Mouse (Mus musculus): ENCODE data around the gene Szt2.

Szt2 gene

GRCm38 (mm10) chr4:118356738-118357137, 52.3 kb downstream of the Szt2 start:
- no peak for DNase-seq

DNA sequence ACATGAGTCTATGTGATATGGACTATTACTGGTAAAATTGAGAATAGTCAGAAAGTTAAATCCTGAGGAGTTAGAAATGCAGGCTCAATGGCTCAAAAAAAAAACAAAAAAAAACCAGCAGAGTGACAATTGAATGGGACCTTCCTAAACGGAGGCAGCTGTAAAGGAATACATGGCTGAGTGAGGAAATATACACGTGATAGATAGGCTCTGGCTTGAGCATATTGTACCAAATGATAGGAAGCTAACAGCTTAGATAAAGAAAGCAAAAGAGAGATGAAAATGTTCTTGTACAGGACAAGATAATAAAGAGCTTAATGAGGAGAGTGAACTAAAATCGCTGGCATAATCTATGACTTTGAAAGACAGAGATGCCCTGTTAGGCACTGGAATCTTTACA, 54.8 kb downstream of the Szt2 start:
- no peak for DNase-seq

DNA sequence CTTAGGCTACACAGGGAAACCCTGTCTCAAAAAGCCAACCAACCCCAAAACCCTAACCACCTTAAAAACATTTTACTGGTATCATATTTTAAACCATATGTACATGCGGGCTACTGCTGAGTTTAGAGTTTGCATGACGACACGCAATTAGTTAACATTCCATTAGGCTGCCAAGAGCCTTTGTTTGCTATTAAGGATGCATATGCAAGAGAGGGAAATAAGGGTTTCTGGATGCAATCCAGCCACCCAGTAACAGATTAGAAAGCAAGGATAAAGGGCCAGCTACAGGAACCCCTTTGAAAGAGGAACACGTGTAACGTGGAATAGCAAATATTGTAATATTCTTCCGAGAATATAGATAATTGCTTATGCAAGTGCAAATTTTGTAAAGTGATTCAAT, 55.4 kb downstream of the Szt2 start:
- DNase-seq, result no peak

DNA sequence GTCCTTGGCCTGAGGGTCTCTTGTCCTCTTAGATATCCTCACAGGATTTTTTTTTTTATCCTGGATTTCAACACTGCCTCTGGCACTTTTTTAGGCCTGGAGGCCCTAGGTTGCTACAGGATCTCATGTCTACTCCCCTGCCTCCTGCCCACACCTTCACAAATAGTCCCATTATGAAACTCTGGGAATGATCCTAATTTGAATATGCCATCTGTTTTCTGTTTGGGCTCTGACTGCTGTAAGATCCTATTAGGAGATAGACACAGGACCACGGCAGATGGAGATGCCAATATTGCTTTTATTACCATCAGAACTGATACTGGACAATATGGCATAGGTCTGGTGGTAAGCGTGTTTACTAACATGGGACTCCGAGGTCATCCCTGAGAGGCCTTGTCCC, 57.2 kb downstream of the Szt2 start:
- no peak for DNase-seq

GRCm38 (mm10) chr4:118350864-118351263, 58.2 kb downstream of the Szt2 start:
- no peak for DNase-seq

- no peak for DNase-seq
Observed at GRCm38 (mm10) chr4:118347529-118348309, 61.4 kb downstream of the Szt2 start.

DNA sequence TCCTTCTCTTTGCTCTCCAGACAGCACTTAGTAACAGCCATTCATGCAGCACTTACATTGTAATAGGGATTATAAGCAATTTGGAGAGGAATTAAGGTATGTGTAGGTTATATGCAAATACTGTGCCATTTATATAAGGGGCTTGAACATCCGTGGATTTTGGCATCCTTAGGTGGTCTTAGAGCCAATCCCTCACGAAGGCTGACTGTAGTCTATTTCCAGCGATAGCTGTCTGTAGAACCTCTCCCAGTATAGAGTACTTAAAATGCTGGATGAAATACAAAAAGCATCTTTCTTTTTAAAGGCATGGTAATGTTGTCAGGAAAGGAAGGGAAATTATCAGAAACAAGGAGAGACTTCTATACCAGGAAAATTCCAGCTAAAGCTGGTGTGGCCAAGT, 67.6 kb downstream of the Szt2 start:
- DNase-seq, result no peak

DNA sequence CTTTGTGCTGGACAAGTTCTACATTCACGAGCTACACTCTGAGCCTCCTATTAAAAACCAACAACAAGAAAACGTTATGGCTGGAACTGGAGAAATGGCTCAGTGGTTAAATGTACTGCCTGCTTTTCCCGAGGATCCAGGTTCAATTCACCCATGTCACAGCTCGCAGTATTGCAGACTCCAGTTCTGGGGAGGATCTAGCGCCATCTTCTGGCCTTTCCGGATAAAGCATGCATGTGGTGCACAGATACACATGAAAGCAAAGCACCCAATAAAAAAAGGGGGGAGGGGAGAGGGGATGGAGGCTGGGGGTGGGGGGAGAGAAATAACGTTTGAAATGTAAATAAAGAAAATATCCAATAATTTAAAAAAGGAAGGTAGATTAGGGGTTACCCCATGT, 72.4 kb downstream of the Szt2 start:
- peak; percentile 81 for DNase-seq

DNA sequence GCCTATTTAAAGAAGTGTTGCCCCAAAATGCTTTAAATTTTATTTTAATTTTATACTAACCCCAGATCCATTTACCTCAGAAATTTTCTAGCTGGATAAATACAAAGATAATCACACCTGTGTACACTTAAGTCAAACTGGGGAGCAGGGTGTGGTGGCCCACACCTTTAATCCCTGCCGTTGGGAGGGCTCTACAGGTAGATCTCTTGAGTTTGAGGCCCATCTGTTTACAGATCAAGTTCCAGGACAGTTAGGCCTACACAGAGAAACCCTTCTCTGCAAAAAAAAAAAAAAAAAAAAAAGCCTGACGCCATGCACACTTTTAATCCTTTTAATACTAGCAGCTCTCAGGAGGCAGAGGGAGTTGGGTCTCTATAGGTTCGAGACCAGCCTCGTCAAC, 73.1 kb downstream of the Szt2 start:
- DNase-seq, result no peak

- no peak for DNase-seq
Observed at GRCm38 (mm10) chr4:118331777-118332176, 77.3 kb downstream of the Szt2 start.

GRCm38 (mm10) chr4:118326476-118326875, 82.6 kb downstream of the Szt2 start:
- no peak for DNase-seq

GRCm38 (mm10) chr4:118320636-118321035, 88.4 kb downstream of the Szt2 start:
- no peak for DNase-seq

DNA sequence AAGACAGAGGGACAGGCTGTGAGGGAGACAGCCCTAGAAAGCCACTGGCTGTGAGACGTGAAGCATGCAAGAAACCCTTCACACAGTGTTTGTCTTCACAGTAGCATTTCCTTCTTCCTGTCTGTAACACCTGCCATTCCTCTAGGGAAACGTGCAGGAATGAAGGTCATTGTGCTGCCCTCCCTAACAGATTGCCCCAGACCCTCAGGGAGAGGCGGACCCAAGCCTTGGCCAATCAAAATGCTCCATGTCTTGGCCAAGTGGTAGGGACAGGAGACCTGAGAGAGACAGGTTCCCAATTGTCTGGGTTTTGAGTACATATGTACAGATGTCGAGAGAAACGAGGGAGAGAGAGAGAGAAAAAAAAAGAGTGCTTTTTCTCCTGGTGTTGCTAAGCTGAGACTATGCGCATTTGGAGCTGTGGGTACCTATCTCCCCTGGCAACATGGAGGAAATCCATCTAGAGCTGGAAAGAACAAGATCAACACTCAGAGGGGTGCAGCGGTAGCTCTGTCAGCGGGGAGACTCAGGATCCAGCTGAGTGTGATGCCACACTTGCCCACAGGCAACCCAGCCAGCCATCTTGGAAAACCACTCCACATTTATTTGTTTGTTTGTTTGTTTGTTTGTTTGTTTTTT, 89.2 kb downstream of the Szt2 start:
- DNase-seq, result no peak

- DNase-seq, result no peak
Observed at GRCm38 (mm10) chr4:118316662-118317061, 92.4 kb downstream of the Szt2 start.

- no peak for DNase-seq
Observed at GRCm38 (mm10) chr4:118315286-118315685, 93.8 kb downstream of the Szt2 start.
